Mouse (Mus musculus): ENCODE results near the gene Grid2.

Grid2 gene

DNA sequence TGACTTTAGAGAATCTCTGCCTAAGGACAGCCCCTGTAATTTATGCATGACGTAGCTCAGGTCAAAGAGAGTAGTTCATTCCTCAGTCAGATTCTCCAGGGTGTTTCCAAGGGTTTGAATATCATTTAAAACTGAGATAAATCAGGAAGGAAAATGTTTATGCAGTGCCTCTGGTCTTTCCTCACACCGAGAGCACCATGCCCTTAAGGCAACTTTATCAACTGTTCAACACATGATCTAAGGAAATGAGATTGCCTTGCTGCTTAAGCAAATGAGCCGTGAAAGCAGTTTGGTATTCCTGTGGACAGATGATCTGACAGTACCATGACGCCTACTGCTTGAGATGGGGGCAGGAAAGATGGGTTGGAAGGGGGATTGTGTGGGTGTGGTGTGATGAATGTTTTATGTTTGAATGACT is 1342.5 kb downstream of the Grid2 start:
- no peak for DNase-seq (ENCODE audit: low read depth, low spot score)

DNA sequence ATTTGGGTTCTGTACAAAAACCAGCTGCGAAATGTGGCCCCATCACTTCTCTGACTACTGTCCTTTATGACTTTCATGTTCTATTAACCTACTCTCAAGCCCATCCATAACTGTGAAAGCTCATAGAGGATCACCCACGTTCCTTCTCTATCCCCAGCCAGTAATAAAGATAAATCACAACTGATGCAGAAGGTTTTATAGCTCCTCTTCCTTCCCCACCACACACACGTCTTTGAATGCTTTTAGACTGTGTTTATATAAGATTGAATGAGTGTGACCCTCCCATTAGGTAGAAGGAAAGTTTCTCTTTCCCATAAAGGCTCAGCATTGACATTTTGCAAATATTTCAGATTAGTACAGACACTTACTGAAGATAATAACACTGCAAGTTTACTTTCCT is 1350.1 kb downstream of the Grid2 start:
- no peak for DNase-seq (ENCODE audit: low read depth, low spot score)

GRCm38 (mm10) chr6:64607041-64607440 is 1351.4 kb downstream of the Grid2 start:
- DNase-seq (ENCODE audit: low read depth, low spot score): no peak

DNA sequence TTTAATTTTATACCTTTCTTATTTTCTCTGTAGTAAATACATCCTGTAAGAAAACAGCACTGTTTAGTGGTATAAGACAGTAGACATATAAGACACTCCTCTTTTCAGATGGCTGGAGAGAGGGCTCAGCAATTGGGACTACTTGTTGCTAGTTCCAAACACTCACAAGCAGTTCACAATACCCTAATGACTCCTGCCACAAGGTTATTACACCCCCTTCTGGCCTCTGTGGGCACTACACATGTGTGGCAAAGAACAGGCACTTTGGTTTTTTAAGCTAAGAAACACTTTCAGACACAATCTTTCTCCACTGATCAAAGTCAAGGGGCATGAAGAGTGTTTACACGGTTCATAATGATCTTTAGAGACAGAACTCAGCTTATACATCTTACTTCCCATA is 1352.3 kb downstream of the Grid2 start:
- no peak for DNase-seq (ENCODE audit: low read depth, low spot score)

DNA sequence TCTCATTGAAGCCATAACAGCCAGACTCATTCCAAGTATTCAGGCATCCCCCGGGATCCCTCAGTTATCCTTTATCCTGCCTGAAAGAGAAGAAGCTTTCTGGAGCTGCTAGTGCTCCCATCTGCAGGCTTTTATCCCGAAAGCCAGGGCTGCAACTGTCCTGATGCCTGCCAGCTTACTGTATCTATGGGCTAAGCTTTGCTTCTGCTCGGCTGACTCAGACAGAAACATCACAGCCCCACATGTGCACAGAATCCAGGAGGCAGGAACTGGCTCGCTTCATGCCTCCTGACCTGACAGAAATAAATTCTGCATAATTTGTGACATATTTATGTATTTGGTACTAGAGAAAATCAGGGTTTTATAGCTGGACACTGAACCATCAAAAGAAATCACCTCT is 1361.2 kb downstream of the Grid2 start:
- no peak for DNase-seq (ENCODE audit: low read depth, low spot score)

GRCm38 (mm10) chr6:64617417-64618135 is 1361.9 kb downstream of the Grid2 start:
- no peak for DNase-seq (ENCODE audit: low read depth, low spot score)

- DNase-seq (ENCODE audit: low read depth, low spot score): no peak
Measured at GRCm38 (mm10) chr6:64623404-64623803, 1367.7 kb downstream of the Grid2 start.

DNA sequence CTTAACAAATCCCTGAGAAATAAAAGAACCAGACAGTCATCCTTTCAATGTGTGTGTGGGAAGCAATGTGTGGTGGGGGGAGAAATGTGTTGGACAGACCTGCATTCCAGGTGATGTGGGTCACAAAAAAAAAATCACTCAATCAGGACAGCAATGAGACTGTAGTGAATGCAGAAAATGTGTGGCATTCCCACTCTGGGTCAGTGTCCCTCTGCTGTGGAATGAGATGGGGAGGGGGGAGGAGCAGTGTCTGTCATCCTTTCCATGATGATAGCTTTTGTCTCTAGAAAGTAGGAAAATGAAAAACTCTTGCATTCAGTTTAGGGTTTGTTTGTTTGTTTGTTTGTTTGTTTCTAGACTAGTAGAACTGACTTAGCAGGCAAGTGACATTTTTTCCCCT is 1392.0 kb downstream of the Grid2 start:
- DNase-seq (ENCODE audit: low read depth, low spot score): no peak

DNA sequence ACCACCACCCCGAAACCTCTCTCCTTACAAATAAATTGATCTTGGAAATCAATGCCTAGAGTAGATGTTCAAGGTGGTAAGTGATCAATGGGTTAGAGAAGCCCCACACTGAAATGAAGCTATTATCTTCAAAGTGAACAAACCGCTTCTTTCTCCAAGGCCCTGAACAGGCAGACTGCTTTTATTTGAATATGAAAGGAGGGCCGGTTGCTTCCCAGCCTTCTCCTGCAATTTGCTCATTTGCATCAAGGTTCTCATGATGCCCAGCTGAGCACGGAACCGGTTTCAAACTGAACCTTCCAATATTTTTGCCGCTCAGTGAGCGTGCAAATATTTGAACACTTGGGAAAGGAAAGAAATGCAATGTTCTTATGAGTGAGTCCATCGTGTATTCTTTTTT is 1392.5 kb downstream of the Grid2 start:
- no peak for DNase-seq (ENCODE audit: low read depth, low spot score)

- DNase-seq (ENCODE audit: low read depth, low spot score): peak; percentile 20
Measured at GRCm38 (mm10) chr6:64649296-64650226, 1393.9 kb downstream of the Grid2 start.

DNA sequence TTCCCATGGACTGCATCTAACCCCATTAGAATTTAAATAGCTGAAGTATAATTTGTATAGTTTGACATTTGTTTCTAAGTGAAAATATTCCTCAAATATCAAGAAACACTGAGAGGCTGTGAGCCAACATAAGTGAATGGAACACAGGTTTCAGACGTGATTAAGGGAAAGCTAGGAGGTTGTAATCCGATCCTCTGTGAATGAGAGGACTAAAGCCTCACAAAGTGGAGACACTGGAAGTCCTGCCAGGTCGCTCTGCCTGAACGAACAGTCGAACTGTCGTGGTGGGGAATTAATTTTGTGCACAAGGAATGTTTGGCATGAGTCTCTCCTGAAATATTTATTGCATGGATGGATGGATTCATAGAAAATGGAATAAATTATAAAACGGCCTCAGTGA is 1395.1 kb downstream of the Grid2 start:
- no peak for DNase-seq (ENCODE audit: low read depth, low spot score)

- no peak for DNase-seq (ENCODE audit: low read depth, low spot score)
Measured at GRCm38 (mm10) chr6:64671010-64671409, 1415.3 kb downstream of the Grid2 start.

DNA sequence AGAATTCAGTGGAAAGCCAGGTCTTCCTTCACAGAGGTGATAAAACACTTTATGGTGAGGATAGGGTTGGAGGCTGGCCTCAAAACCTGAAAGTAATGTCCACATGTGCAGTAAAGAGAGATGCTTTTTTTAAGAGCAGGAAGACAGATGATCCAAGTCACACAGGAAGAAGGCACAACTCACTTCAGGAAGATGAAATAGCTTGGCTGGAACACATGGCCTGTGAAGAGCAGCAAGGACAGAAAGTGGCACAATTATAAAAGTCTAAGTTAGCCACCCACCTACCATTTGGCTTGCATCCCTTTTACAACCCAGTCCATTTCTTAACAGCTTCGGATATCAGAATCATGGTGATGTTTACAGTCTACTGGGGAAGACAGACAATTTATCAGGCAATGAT is 1423.1 kb downstream of the Grid2 start:
- DNase-seq (ENCODE audit: low read depth, low spot score): no peak

DNA sequence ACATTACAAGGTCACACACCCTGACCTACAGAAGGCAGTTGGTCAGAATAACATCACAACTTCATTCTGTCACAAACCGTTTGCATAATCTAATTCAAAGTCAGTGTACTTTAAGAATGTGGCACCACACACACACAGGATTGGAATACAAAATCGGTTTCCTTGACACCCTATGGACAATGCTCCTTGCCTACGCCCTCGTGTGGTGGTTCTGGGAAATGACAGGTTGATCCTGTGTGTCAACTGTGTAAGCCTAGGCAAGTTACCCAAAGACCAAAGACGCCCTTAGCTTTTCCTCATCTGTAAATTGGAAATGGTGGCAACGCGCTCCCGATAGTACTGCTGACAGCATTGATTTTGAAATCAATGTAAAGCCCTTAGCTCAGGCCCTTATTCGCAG is 1428.3 kb downstream of the Grid2 start:
- no peak for DNase-seq (ENCODE audit: low read depth, low spot score)

DNA sequence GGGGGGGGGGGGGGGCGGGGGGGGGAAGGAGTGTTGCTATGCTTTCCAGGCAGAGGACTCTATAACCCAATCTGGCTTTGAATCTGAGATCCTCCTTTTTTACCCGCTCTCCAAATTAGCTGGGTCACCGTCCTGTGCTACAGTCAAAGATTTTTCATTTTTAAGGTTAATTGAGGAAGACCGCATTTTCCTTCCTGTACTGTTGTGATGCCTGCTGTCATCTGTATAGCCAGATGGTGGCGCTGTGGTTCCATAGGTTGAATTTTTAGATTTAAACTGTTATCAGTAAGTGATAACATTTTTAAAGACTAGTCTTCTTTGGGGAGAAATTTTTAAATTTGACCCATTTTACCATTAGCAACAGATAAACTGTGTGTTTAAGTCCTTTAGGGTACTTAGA is 1429.3 kb downstream of the Grid2 start:
- DNase-seq (ENCODE audit: low read depth, low spot score): no peak

- DNase-seq (ENCODE audit: low read depth, low spot score): no peak
Measured at GRCm38 (mm10) chr6:64688181-64688944, 1432.7 kb downstream of the Grid2 start.

DNA sequence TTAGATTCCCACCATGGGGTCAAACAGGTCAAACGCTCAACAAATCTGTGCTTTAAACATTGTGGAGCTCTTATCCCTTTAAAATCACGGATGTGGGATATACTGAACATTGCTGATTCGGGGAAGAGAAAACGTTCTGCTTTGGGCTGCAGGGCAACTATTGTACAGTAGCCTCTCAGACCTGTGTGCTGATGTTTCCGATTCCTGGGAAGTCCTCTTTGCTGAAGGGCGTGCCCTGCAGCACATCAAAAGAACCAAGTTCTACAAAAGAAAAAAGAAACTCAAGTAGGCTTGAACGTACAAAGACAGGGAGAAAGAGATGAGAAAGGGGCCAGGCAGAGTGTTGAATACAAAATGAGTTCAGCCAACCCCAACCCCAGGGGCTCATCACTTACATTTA is 1439.0 kb downstream of the Grid2 start:
- DNase-seq (ENCODE audit: low read depth, low spot score): no peak

DNA sequence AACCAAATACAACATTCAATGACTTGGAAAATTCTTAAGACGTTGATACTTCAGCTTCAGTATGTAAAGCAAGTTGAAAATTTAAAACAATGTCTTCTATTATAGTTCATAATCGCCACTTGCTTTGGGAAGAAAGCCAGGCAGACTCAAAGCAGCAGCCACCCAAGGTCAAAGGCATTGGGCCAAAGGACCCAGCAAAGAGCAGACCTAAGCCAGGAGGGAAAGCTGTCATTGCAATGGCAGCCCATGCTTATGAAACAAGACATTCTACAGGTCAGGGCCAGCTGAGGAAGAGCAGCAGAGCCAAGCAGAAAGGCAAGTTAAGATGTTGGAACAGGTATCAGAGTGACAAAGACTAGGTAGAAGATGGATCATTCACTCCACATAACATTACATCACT is 1448.0 kb downstream of the Grid2 start:
- DNase-seq (ENCODE audit: low read depth, low spot score): no peak

DNA sequence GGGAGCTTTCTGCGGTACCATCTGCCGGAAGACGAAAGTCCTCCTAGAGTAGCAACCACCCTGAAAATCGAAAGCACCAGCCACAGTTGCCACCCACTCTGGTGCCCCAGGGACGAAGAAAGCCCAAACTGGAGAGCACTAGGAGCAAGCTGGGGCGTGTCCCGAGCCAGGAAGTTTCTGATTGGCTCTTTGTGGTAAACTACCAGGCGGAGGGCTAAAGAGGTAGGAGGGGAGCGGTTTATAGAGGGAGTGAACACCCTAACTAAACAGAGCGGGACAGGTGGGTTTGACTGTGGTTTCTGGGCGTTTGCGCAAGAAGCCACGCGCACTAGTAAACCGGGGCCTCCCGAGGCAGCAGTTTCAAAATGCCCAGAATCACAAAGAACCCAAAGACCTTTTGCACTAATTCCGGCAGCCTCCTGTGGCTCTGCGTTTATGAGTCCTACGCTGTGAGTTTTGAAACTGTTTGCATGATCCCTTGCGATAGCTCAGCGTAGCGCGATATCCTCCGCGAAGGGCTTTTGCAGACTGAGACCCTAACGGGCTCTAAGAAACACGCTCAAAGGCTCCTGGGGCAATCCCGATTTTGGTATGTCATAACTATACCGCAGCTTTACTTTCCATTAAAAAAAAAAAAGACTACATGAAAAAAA is 1472.2 kb downstream of the Grid2 start:
- DNase-seq (ENCODE audit: low read depth, low spot score): peak; percentile 3

DNA sequence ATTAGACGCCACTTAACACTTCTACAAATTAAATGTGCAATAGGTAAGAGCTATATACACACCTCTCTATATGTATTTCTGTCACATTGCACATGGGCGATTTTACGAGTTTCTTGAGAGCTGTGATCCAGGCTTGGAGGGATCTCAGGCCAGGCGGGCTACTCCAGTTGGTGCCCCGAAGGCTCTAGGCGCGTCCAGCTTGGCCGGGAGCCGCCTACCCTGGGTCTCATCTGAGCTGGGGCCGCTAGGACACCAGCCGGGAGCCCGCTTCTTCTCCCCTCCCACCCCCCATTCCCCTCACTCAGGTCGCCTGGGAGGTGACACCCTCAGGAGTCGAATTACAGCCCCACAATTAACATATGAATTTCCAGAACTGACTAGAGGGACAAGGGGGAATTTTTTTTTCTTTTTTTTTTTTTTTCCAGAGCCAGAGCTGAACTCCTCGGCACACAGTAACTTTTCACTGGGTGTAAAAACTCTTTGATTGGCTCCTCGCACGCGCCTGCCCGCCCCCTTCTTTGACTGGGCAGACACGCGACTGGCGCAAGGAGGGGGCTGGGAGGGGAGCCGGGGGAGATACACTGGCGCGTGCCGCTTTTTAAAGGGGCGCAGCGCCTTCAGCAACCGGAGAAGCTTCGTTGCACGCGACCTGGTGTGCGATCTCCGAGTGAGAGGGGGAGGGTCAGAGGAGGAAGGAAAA is 1473.0 kb downstream of the Grid2 start, which contains the start of gene Atoh1:
Gene Atoh1, plus strand, starts transcription at position 627 of the 700 bp plus-strand sequence.
- no peak for DNase-seq (ENCODE audit: low read depth, low spot score)

Measured in skeletal muscle tissue, adult 2 months (tissue).